10 mouse cellular contexts compared by ENCODE assay signal in genomic region chr5:100109543-100110282, GRCm38 (mm10). TPM values are rescaled to one million over a fixed set of nuclear protein-coding genes. Genes with fewer than 3 reads are reported as not detected.
DNase-seq lines count a peak whose midpoint lies in the region; ATAC-seq and TF ChIP-seq lines count a peak whose summit lies in the region.
"Had no signal": no experiment of that assay in that cellular context is flagged by ENCODE, and none has a peak within 500 bp of the region (broad histone marks: within the 10 kb centered on the region; RNA-seq: fewer than 3 reads in every experiment).

No protein-coding gene starts in this region.

- no peak overlapping the region for H3K4me2 ChIP-seq in midbrain, embryonic 16.5 days (ENCODE audit: low read length)
- no peak overlapping the region for H3K4me2 ChIP-seq in midbrain, embryonic 14.5 days (ENCODE audit: low read length)
- no peak overlapping the region for H3K4me2 ChIP-seq in forebrain, embryonic 16.5 days (ENCODE audit: low read length)
- H3K4me2 ChIP-seq in lung, postnatal 0 days (replicated peaks; ENCODE audit: low read depth, low read length), result no peak overlapping the region
- H3K4me2 ChIP-seq: embryonic facial prominence, embryonic 13.5 days; midbrain, embryonic 15.5 days had no signal

- no peak overlapping the region for H3K4me3 ChIP-seq in midbrain, embryonic 16.5 days (ENCODE audit: low read depth, low read length)
- no peak overlapping the region for H3K4me3 ChIP-seq in midbrain, embryonic 14.5 days (replicated peaks; ENCODE audit: low read depth, low read length)
- H3K4me3 ChIP-seq in forebrain, embryonic 16.5 days (replicated peaks; ENCODE audit: low read length), result no peak overlapping the region
- no peak overlapping the region for H3K4me3 ChIP-seq in lung, postnatal 0 days (ENCODE audit: low read depth, low read length)
- H3K4me3 ChIP-seq: embryonic facial prominence, embryonic 13.5 days; midbrain, embryonic 15.5 days had no signal

- peak; percentile 38 for DNase-seq in cerebellum, adult 9-11 months
- DNase-seq in cerebellum, adult 11 months, result no peak
- DNase-seq in midbrain, embryonic 14.5 days, result no peak
- DNase-seq in lung, postnatal 0 days (ENCODE audit: low spot score), result peak; percentile 67
- no peak for DNase-seq in right cerebral cortex, postnatal 14 days

- H3K27me3 ChIP-seq in midbrain, embryonic 16.5 days (ENCODE audit: control insufficient read depth, insufficient read depth, low read depth, low read length), result no peaks in the 10 kb centered on the region
- H3K27me3 ChIP-seq in midbrain, embryonic 14.5 days (ENCODE audit: control insufficient read depth, insufficient read depth, low read length), result no peaks in the 10 kb centered on the region
- H3K27me3 ChIP-seq in forebrain, embryonic 16.5 days (replicated peaks; ENCODE audit: control insufficient read depth, insufficient read depth, low read length), result no peaks in the 10 kb centered on the region
- no peaks in the 10 kb centered on the region for H3K27me3 ChIP-seq in lung, postnatal 0 days (replicated peaks; ENCODE audit: insufficient read depth, low read length)
- H3K27me3 ChIP-seq: embryonic facial prominence, embryonic 13.5 days; midbrain, embryonic 15.5 days had no signal

- 45% methylated on average over 7 of the region's 7 CpGs for WGBS in midbrain, embryonic 16.5 days
- WGBS in midbrain, embryonic 14.5 days, result 44% methylated on average over 7 of the region's 7 CpGs
- 45% methylated on average over 7 of the region's 7 CpGs for WGBS in forebrain, embryonic 16.5 days
- 27% methylated on average over 7 of the region's 7 CpGs for WGBS in lung, postnatal 0 days

- H3K4me1 ChIP-seq in midbrain, embryonic 16.5 days (ENCODE audit: control insufficient read depth, insufficient read depth, low read length), result no peaks in the 10 kb centered on the region
- H3K4me1 ChIP-seq in midbrain, embryonic 14.5 days (ENCODE audit: control insufficient read depth, insufficient read depth, low read length), result no peaks in the 10 kb centered on the region
- peaks cover 29% of the 10 kb centered on the region for H3K4me1 ChIP-seq in forebrain, embryonic 16.5 days (replicated peaks; ENCODE audit: control insufficient read depth, insufficient read depth, low read length)
- H3K4me1 ChIP-seq in lung, postnatal 0 days (ENCODE audit: insufficient read depth, low read depth, low read length), result no peaks in the 10 kb centered on the region

- 0 out of 2 replicates have a peak, but pooled peaks have one; percentile 14 for ATAC-seq in midbrain, embryonic 16.5 days
- no peak for ATAC-seq in midbrain, embryonic 14.5 days (ENCODE audit: low FRiP score, low TSS enrichment)
- peak; percentile 44 for ATAC-seq in forebrain, embryonic 16.5 days
- ATAC-seq in lung, postnatal 0 days, result peak; percentile 37
- ATAC-seq in megakaryocyte progenitor cell, adult 5-6 weeks (replicated peaks; ENCODE audit: poor library complexity), result no peak

- no peak for TF ChIP-seq EP300 in lung, postnatal 0 days (IDR thresholded peaks at IDR 0.05)

- H3K27ac ChIP-seq in midbrain, embryonic 16.5 days (ENCODE audit: low read length), result no peak overlapping the region
- no peak overlapping the region for H3K27ac ChIP-seq in midbrain, embryonic 14.5 days (replicated peaks; ENCODE audit: low read depth, low read length)
- peak overlapping the region; percentile 96 for H3K27ac ChIP-seq in forebrain, embryonic 16.5 days (ENCODE audit: low read length)
- no peak overlapping the region for H3K27ac ChIP-seq in lung, postnatal 0 days (ENCODE audit: low read length)
- H3K27ac ChIP-seq: embryonic facial prominence, embryonic 13.5 days; midbrain, embryonic 15.5 days had no signal

- H3K9me3 ChIP-seq in midbrain, embryonic 16.5 days (replicated peaks; ENCODE audit: control insufficient read depth, low read length, poor library complexity, severe bottlenecking), result no peaks in the 10 kb centered on the region
- no peaks in the 10 kb centered on the region for H3K9me3 ChIP-seq in midbrain, embryonic 14.5 days (ENCODE audit: control insufficient read depth, low read length)
- H3K9me3 ChIP-seq in forebrain, embryonic 16.5 days (ENCODE audit: control insufficient read depth, low read length), result no peaks in the 10 kb centered on the region
- H3K9me3 ChIP-seq in lung, postnatal 0 days (ENCODE audit: low read length), result no peaks in the 10 kb centered on the region
- H3K9me3 ChIP-seq: embryonic facial prominence, embryonic 13.5 days; midbrain, embryonic 15.5 days had no signal

- no peak overlapping the region for H3K9ac ChIP-seq in midbrain, embryonic 16.5 days (ENCODE audit: low read depth, low read length)
- no peak overlapping the region for H3K9ac ChIP-seq in midbrain, embryonic 14.5 days (replicated peaks; ENCODE audit: low read length)
- no peak overlapping the region for H3K9ac ChIP-seq in forebrain, embryonic 16.5 days (replicated peaks; ENCODE audit: low read depth, low read length)
- no peak overlapping the region for H3K9ac ChIP-seq in lung, postnatal 0 days (replicated peaks; ENCODE audit: low read depth)
- H3K9ac ChIP-seq: embryonic facial prominence, embryonic 13.5 days; midbrain, embryonic 15.5 days had no signal

- no peak for TF ChIP-seq CTCF in lung, postnatal 0 days (IDR thresholded peaks at IDR 0.05)

- no peaks in the 10 kb centered on the region for H3K36me3 ChIP-seq in midbrain, embryonic 16.5 days (ENCODE audit: control insufficient read depth, insufficient read depth, low read length)
- H3K36me3 ChIP-seq in midbrain, embryonic 14.5 days (ENCODE audit: control insufficient read depth, insufficient read depth, low read length), result no peaks in the 10 kb centered on the region
- no peaks in the 10 kb centered on the region for H3K36me3 ChIP-seq in forebrain, embryonic 16.5 days (ENCODE audit: control insufficient read depth, insufficient read depth)
- no peaks in the 10 kb centered on the region for H3K36me3 ChIP-seq in lung, postnatal 0 days (ENCODE audit: insufficient read depth, low read length)
- H3K36me3 ChIP-seq: embryonic facial prominence, embryonic 13.5 days; midbrain, embryonic 15.5 days had no signal

RNA-seq across cellular contexts. Expression of gene Tmem150c, which starts 49.9 kb away (rescaled TPM):
- polyA plus RNA-seq in midbrain, embryonic 16.5 days (2015; fragmentation: Nextera tagmentation; extraction: Ambion mirVana), result 51.9 and 60.2 TPM in 2 replicates
- polyA plus RNA-seq in midbrain, embryonic 14.5 days (2014; fragmentation: Nextera tagmentation; extraction: Ambion mirVana), result 20.0 and 23.6 TPM in 2 replicates
- polyA plus RNA-seq in forebrain, embryonic 16.5 days (2015; fragmentation: Nextera tagmentation; extraction: Ambion mirVana), result 31.9 and 33.2 TPM in 2 replicates
- 5.4 and 7.6 TPM in 2 replicates for polyA plus RNA-seq in lung, postnatal 0 days (2015; fragmentation: Nextera tagmentation; extraction: Ambion mirVana)
- total RNA-seq in megakaryocyte progenitor cell, adult 5-6 weeks (2015), result not detected in 2 replicates
- total RNA-seq in megakaryocyte progenitor cell, adult 5-6 weeks (2017), result not detected in 2 replicates

Comparison
In these comparisons a context has a peak if more than half of its experiments do, and no peak if none do; other contexts are left out.
1. DNase-seq: peak in cerebellum, adult 9-11 months (single experiment) and lung, postnatal 0 days (single experiment); none in cerebellum, adult 11 months (single experiment), midbrain, embryonic 14.5 days (single experiment) and right cerebral cortex, postnatal 14 days (single experiment).
2. ATAC-seq: peak in midbrain, embryonic 16.5 days (single experiment), forebrain, embryonic 16.5 days (single experiment) and lung, postnatal 0 days (single experiment); none in midbrain, embryonic 14.5 days (single experiment) and megakaryocyte progenitor cell, adult 5-6 weeks (single experiment).